Mouse (Mus musculus) heart, postnatal 4 days (tissue): Measurements from ENCODE around the gene Nek8. TPM values are rescaled to one million over a fixed set of nuclear protein-coding genes. Genes with fewer than 3 reads are reported as not detected.

Experiments used
- DNase-seq: peaks from one replicate; pipeline ENCODE4 v3.0.0; 2021
- total RNA-seq, 2 experiments: library from RNA; stranded (reverse); gene quantifications; 2 replicates each; pipeline ENCODE4 v1.2.3; 2021

Gene Nek8
- total RNA-seq, 2 experiments from 2014 or later, result 7.7 to 8.6 TPM

- DNase-seq, result no peak
Observed at GRCm38 (mm10) chr11:78166161-78166560, 10.3 kb downstream of the Nek8 start.

GRCm38 (mm10) chr11:78165761-78166109, 10.7 kb downstream of the Nek8 start:
- peak; percentile 69 for DNase-seq

- peak; percentile 87 for DNase-seq
Observed at GRCm38 (mm10) chr11:78164924-78165760, 11.3 kb downstream of the Nek8 start, which contains the start of gene Traf4. Traf4 (minus strand) TSS chr11:78165589.

GRCm38 (mm10) chr11:78164604-78164923, 11.9 kb downstream of the Nek8 start:
- peak; percentile 28 for DNase-seq

- DNase-seq, result peak; percentile 85
Observed at GRCm38 (mm10) chr11:78163681-78164603, 12.5 kb downstream of the Nek8 start.

- DNase-seq, result no peak
Observed at GRCm38 (mm10) chr11:78163045-78163444, 13.4 kb downstream of the Nek8 start.

GRCm38 (mm10) chr11:78162504-78162903, 14.0 kb downstream of the Nek8 start:
- no peak for DNase-seq

GRCm38 (mm10) chr11:78161968-78162367, 14.5 kb downstream of the Nek8 start:
- no peak for DNase-seq

- DNase-seq, result no peak
Observed at GRCm38 (mm10) chr11:78161169-78161568, 15.3 kb downstream of the Nek8 start.

- DNase-seq, result no peak
Observed at GRCm38 (mm10) chr11:78160675-78161074, 15.8 kb downstream of the Nek8 start.

- no peak for DNase-seq
Observed at GRCm38 (mm10) chr11:78160171-78160570, 16.3 kb downstream of the Nek8 start.

GRCm38 (mm10) chr11:78159557-78159956, 16.9 kb downstream of the Nek8 start:
- no peak for DNase-seq

- peak; percentile 87 for DNase-seq
Observed at GRCm38 (mm10) chr11:78159096-78159495, 17.4 kb downstream of the Nek8 start.

GRCm38 (mm10) chr11:78156156-78156699, 20.2 kb downstream of the Nek8 start:
- DNase-seq, result no peak

GRCm38 (mm10) chr11:78155674-78156073, 20.8 kb downstream of the Nek8 start:
- DNase-seq, result no peak

GRCm38 (mm10) chr11:78153778-78154177, 22.7 kb downstream of the Nek8 start:
- DNase-seq, result no peak

- peak; percentile 75 for DNase-seq
Observed at GRCm38 (mm10) chr11:78152299-78153231, 23.9 kb downstream of the Nek8 start.

- DNase-seq, result peak; percentile 38
Observed at GRCm38 (mm10) chr11:78151161-78151560, 25.3 kb downstream of the Nek8 start.

- peak; percentile 21 for DNase-seq
Observed at GRCm38 (mm10) chr11:78146707-78147543, 29.6 kb downstream of the Nek8 start.

GRCm38 (mm10) chr11:78146168-78146567, 30.3 kb downstream of the Nek8 start:
- no peak for DNase-seq

- DNase-seq, result no peak
Observed at GRCm38 (mm10) chr11:78143520-78143919, 33.0 kb downstream of the Nek8 start.
